Mouse (Mus musculus): Measurements from ENCODE around the gene Zfp324.
A peak's percentile ranks its signal among the peaks of the same experiment; 100 is the strongest.

- no peak for TF ChIP-seq CTCF (IDR thresholded peaks at IDR 0.05)
- peak; percentile 86 for TF ChIP-seq POLR2A (IDR thresholded peaks at IDR 0.05; ENCODE audit: insufficient read depth, low read depth, low read length)
- 0 out of 2 replicates have a peak, but pooled peaks have one; percentile 49 for TF ChIP-seq EP300 (IDR thresholded peaks at IDR 0.05; ENCODE audit: insufficient read depth, low read depth, low read length)
Measured at GRCm38 (mm10) chr7:12961511-12962141, 4.0 kb upstream of the Zfp324 start.

Data from heart, adult 2 months (tissue).